Mouse (Mus musculus) brain, embryonic 14.5 days (tissue): ENCODE measurements around the gene Mxra7. TPM values are rescaled to one million over a fixed set of nuclear protein-coding genes. Genes with fewer than 3 reads are reported as not detected.

ENCODE experiments used
- DNase-seq: peaks from one replicate; pipeline ENCODE4 v3.0.0-alpha.2; 2011; ENCODE audit warnings: low read depth
- CTCF ChIP-seq: fragments of 200-500 bp; IDR thresholded peaks from 2 replicates; pipeline ENCODE4 v1.5.1; 2012; ENCODE audit warnings: inconsistent platforms, mild to moderate bottlenecking, moderate library complexity, borderline replicate concordance; ENCODE audit not compliant: insufficient read depth, insufficient read length; ENCODE audit errors: extremely low read depth
- POLR2A ChIP-seq: fragments of 200-500 bp; IDR thresholded peaks from 2 replicates; pipeline ENCODE4 v1.6.1; 2012; ENCODE audit warnings: mild to moderate bottlenecking, inconsistent platforms, borderline replicate concordance; ENCODE audit not compliant: poor library complexity, insufficient read depth, insufficient read length, severe bottlenecking; ENCODE audit errors: extremely low read depth
- polyA plus RNA-seq: library from polyadenylated mRNA; depleted of rRNA; stranded (reverse); fragments of >200 nt; gene quantifications from 2 replicates; pipeline ENCODE4 v1.2.3, GENCODE M21; 2012; rRNA removed

Gene Mxra7
- polyA plus RNA-seq, 1 experiment = 30.5 TPM

GRCm38 (mm10) chr11:116799364-116799763 lies 28.5 kb downstream of the Mxra7 start:
- TF ChIP-seq POLR2A = no peak
- TF ChIP-seq CTCF = no peak

GRCm38 (mm10) chr11:116784221-116784620 lies 43.6 kb downstream of the Mxra7 start:
- no peak for TF ChIP-seq POLR2A
- no peak for TF ChIP-seq CTCF
- no peak for DNase-seq

More at GRCm38 (mm10) chr11:116799364-116799763, 28.5 kb downstream of the Mxra7 start:
- DNase-seq = peak; percentile 47

DNA sequence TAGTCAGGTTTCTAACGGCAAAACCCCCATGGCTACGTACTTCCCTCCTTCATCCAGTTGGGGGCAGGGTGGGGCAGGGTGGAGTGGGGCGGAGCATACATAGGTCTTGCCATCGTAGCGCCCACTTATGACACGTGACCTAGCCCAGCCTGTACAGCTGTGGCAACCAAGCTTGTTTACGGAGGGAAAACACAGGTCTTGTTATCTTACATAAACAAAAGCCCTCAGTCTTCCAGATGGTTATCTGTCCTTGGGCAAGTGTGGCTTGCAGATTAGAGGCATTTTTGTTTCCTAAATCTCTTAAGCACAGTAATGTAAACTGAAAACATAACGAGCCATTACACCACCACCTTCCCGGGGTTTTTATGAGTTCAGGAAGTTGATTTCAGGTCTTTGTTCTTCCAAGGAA lies 45.1 kb downstream of the Mxra7 start:
- no peak for DNase-seq
- TF ChIP-seq POLR2A (no peak), CTCF (no peak)

DNA sequence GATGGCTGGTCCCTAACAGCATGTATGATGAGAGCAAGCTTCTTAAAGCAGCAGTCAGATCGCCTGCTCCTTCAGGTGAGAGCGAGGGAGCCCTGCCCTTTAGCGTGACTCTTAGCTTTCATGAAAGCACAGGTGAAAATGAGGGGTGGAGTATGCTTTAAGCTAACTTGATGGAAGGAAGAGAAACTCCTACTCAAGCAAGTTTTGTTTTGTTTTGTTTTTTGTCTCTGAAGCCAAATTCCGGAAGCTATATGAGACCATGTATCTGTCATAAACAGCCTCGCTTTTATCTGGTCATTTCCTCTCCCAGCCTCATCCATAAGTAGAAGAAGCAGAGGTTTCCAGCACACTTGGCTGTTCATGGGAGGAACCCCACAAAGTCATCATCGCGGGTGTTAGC lies 52.4 kb downstream of the Mxra7 start, which contains the start of gene St6galnac1:
TSS of gene St6galnac1 (minus strand) at position 101 of the 400 bp plus-strand sequence.
- DNase-seq = no peak
- TF ChIP-seq CTCF = no peak
- no peak for TF ChIP-seq POLR2A

DNA sequence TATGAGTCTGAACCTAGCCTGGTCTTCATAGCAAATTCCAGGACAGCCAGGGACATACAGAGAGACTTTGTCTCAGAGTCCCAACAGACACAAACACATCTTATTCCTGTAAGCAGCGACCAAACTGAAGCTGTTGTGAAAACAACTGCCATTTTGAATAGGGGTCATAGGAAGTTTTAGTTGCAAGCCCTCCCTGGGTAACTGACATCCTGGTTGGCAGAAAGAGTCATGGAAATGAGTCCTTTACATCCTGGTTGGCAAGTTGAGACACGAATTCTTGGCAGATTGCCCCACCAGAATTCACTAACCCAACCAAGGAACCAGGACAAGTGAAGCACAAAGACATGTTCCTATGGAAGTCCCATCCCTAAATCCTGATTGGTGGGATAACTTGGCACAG lies 54.6 kb downstream of the Mxra7 start:
- peak; percentile 2 for DNase-seq
- TF ChIP-seq CTCF (no peak), POLR2A (no peak)

- TF ChIP-seq POLR2A = no peak
- TF ChIP-seq CTCF = no peak
- no peak for DNase-seq
These were observed 58.0 kb downstream of the Mxra7 start for GRCm38 (mm10) chr11:116769873-116770272.

- DNase-seq = no peak
- no peak for TF ChIP-seq CTCF
- no peak for TF ChIP-seq POLR2A
These were observed 62.9 kb downstream of the Mxra7 start for GRCm38 (mm10) chr11:116764946-116765345.

DNA sequence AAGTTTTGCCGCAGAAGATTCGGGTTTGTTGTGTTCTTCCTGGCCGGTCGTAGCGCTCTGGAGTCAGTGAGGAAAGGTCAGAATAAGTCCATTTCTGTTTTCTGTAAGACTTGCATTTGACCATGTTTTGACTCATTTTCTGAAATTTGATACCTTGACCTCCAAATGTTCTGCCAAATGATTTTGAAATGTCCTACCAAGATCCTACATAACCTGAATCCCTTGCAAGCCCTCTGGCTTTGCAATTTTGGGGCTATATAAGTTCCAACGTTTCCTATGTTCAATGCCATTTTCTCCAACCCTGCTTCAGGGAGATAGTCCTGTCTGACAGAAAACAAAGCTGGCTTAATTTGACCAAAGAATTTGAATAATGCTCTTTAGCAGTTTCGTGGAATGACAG lies 63.5 kb downstream of the Mxra7 start:
- DNase-seq = no peak

GRCm38 (mm10) chr11:116755191-116755590 lies 72.7 kb downstream of the Mxra7 start:
- TF ChIP-seq POLR2A = no peak
- no peak for DNase-seq

More for the DNA sequence above, 63.5 kb downstream of the Mxra7 start:
- TF ChIP-seq POLR2A (no peak), CTCF (no peak)

DNA sequence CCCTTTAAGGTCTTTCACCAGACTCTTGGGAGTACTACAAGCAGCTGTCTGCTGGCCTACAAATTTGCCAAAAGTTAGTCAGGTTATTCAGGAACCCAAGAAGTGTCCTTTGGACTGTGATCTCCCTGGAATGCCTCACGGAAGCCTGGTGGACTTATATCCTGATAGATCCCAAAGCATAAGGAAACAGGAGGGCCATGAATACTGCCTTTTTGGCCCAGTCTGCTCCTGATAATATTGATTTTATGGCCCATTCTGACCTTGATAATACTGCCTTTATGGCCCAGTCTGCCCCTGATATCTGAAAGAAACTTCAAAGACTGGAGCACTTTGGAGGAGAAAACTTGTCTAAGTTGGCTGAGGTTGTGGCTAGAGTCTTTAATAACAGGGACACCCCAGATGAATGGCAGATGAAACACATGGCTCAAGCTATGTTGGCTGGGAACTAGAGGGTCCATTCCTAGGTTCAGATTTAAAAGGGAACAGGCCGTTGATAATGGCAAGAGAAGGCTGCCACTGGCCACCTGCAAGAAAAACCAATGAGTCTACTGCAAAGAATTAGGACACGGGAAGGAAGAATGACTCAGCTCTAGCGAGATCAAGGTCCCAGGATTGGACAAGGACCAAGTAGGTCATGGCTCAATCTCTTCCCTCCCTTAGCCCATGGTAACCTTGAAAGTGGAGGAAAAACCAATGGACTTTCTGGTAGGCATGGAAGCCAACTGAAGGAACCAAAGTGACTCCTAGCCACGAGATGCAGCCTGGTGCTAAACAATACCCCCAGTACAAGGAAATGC lies 74.0 kb downstream of the Mxra7 start:
- TF ChIP-seq CTCF (no peak), POLR2A (no peak)
- DNase-seq = no peak

Other genes starting within 250 kb of the Mxra7 start
- 54.3 and 68.5 TPM in 2 replicates for gene Ube2o, start 246.6 kb downstream of the Mxra7 start, polyA plus RNA-seq
- 1.2 and 2.7 TPM in 2 replicates for gene Aanat, start 241.6 kb downstream of the Mxra7 start, polyA plus RNA-seq
- 2.3 and 2.5 TPM in 2 replicates for gene Rhbdf2, start 201.0 kb downstream of the Mxra7 start, polyA plus RNA-seq
- gene Prcd, start 174.5 kb downstream of the Mxra7 start, polyA plus RNA-seq = 1.0 and 1.4 TPM in 2 replicates
- gene Cygb, start 173.7 kb downstream of the Mxra7 start, polyA plus RNA-seq = 18.3 TPM in 2 replicates
- gene St6galnac1, start 52.5 kb downstream of the Mxra7 start, polyA plus RNA-seq = not detected in 2 replicates
- 44.6 and 67.6 TPM in 2 replicates for gene Mettl23, start 15.2 kb upstream of the Mxra7 start, polyA plus RNA-seq
- 34.9 and 44.1 TPM in 2 replicates for gene Jmjd6, start 15.4 kb upstream of the Mxra7 start, polyA plus RNA-seq
- gene Mfsd11, start 24.4 kb upstream of the Mxra7 start, polyA plus RNA-seq = 36.4 and 40.6 TPM in 2 replicates
- 599 and 784 TPM in 2 replicates for gene Srsf2, start 25.0 kb upstream of the Mxra7 start, polyA plus RNA-seq
- gene Mgat5b, start 90.8 kb upstream of the Mxra7 start, polyA plus RNA-seq = 95.1 and 98.4 TPM in 2 replicates